Mouse (Mus musculus): ENCODE measurements around the gene Mob3b. TPM values are rescaled to one million over a fixed set of nuclear protein-coding genes. Genes with fewer than 3 reads are reported as not detected.
"Not testable (repeated sequence)": the region's sequence is repeated elsewhere in the genome, so short reads cannot be mapped to it uniquely, and the experiment has no call there.

The Mob3b gene
- total RNA-seq, 2 experiments from 2014 or later, result 9.0 to 9.3 TPM

DNA sequence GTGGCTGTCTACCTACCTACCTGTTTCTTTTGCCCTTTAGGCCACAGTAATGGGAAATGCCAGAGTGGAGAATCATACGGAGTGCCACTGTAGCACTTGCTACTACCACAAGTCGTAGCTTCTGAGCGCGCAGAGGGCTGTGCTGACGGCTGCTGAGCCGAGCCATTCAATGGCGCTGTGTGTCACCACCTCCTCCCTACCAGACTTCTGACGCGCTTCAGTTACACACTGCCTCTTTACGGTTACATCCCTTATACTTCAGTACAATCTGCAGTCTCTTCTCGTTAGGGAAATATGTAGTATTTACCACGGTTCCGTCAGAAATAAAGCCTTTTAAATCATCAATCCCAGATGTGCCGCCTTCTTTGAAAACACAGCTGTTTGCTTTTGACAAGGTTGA is 250.3 kb downstream of the Mob3b start:
- no peak for DNase-seq (ENCODE audit: low spot score in 2 of 2)

DNA sequence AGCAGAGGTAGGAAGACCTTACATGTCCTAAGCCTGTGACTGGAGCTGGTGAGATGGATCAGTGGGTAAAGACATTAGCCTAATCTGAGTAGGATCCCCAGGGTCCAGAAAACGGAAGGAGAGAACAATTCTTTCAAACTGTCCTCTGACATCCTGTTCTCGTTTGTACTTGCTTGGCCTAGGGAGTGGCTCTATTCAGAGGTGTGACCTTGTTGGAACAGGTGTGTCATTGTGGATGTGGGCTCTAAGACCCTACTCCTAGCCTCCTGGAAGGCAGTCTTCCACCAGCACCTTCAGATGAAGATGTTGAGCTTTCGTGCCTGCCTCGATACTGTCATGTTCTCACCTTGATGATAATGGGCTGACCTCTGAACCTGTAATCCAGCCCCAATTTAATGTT is 251.1 kb downstream of the Mob3b start:
- no peak for DNase-seq (ENCODE audit: low spot score in 2 of 2)

DNA sequence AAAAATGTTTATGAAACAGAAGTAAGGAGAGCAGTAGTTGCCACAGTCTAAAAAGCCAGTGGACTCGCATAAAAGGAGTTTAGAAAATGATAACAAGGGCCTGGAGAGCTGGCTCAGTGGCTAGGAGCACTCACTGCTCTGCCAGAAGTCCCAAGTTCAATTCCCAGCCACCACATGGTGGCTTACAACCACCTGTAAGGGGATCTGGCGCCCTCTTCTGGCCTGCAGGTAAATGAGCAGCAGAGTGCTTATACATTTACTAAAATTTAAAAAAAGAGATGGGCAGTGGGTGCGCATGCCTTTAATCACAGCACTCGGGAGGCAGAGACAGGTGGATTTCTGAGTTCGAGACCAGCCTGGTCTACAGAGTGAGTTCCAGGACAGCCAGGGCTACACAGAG is 251.9 kb downstream of the Mob3b start:
- no peak for DNase-seq (ENCODE audit: low spot score in 2 of 2)

DNA sequence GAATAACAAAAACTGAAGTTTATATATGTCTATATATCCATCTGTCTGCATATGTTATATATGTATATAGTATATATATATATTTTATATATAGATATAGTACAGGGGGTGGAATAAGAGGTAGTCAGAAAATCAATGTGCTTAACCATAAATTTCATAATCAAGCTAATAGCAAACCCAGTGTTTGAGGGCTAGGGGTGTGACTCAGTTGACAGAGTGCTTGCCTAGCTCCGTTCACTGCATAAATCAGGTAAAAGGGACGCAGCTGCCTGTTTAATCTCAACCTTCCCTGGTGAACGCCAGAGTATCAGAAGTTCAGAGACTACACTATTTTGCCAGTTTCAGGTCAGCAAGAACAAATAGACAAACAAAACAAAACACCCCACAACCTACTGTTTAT is 255.7 kb downstream of the Mob3b start:
- not testable (repeated sequence) for DNase-seq (ENCODE audit: low spot score in 2 of 2)

DNA sequence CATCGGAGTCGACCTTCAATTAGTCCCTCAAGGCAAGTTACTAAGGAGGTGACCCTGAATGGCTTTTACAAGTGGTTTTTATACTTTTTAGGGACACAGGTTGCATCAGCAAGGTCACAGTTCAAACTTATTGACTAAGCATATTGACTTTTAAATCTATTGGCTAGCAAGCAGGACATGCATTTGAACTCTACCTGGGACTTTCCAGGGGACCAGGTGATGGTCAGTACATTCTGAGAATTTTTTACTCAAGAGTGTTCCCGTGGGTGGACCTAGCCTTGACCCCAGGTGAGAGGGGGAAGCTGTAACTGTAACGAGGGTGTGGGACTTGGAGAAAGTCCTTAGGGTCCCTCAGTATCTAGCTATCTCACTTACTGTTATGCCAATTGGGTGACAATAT is 256.1 kb downstream of the Mob3b start:
- no peak for DNase-seq (ENCODE audit: low spot score in 2 of 2)

DNA sequence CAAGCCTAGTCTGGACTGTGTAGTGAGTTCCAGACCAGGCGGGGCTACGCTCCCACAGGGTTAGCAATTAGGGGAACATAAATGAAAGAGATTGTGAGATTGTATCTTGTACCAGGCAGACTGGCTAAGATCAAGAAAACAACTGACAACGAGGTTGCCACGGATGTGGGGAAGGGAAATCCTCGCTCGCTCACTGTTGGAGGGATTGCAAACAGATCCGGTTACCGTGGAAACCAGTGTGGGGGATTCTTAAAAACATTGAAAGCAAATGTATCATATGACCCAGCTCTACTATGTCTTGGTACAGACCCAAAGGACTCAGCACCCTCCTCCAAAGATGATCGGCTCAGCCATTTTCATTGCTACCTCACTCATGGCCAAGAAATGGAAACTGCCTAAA is 257.1 kb downstream of the Mob3b start:
- peak; percentile 13 to 57 for DNase-seq (ENCODE audit: low spot score in 2 of 2)

DNA sequence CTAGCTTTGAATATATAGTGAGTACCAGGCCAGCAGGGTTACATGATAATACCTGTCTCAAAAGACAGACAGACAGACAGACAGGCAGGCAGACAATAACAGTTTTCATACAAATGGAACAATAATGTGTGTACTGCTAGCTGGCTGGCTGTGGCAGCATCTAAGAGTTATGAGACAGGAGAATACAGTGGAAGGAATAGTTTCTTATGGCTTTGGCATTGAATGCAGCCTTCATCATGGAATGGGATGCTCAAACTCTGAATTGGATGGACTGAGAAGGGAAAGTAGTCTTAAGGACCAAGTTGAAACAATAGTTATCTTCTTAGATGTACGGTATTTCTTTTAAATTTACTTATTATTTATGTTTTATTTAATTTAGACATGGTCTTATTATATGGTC is 258.0 kb downstream of the Mob3b start:
- no peak for DNase-seq (ENCODE audit: low spot score in 2 of 2)

Other genes starting within 250 kb of the Mob3b start
- not detected for gene Ifnk, start 5.4 kb downstream of the Mob3b start, total RNA-seq (2021)
- gene C9orf72, start 68.7 kb upstream of the Mob3b start, total RNA-seq (2021), result 10 to 100 TPM; 30.1 to 33.1 TPM

Data from layer of hippocampus, postnatal 14 days (tissue).